Mouse (Mus musculus) colon, adult 2 months (tissue): Measurements from ENCODE around the gene Cyb5r2. TPM values are rescaled to one million over a fixed set of nuclear protein-coding genes. Genes with fewer than 3 reads are reported as not detected.

Experiments used
- polyA plus RNA-seq: library from polyadenylated mRNA; depleted of rRNA; stranded (reverse); fragments of >200 nt; gene quantifications from 2 replicates; pipeline ENCODE4 v1.2.3, GENCODE M21; 2012; rRNA removed

The Cyb5r2 gene
- not detected in 2 replicates for polyA plus RNA-seq

GRCm38 (mm10) chr7:107757308-107758151, at the start of gene Cyb5r2:
Cyb5r2 (minus strand) TSS chr7:107758032.

GRCm38 (mm10) chr7:107801108-107801507, 43.3 kb upstream of the Cyb5r2 start, which contains the start of gene Ovch2:
Ovch2 (minus strand) TSS chr7:107801208.

Other genes with a start within 250 kb of the Cyb5r2 start
- 1.9 and 2.2 TPM in 2 replicates for gene Olfml1, start 190.6 kb downstream of the Cyb5r2 start, polyA plus RNA-seq
- gene Ppfibp2, start 162.8 kb downstream of the Cyb5r2 start, polyA plus RNA-seq = 7.2 and 7.3 TPM in 2 replicates
- gene 5330417H12Rik, start 132.9 kb downstream of the Cyb5r2 start, polyA plus RNA-seq = not detected in 2 replicates
- gene Ovch2, start 43.2 kb upstream of the Cyb5r2 start, polyA plus RNA-seq = not detected in 2 replicates
- not detected in 2 replicates for gene Olfr467, start 54.2 kb upstream of the Cyb5r2 start, polyA plus RNA-seq
- gene Olfr469, start 67.5 kb upstream of the Cyb5r2 start, polyA plus RNA-seq = not detected in 2 replicates
- gene Olfr470, start 89.5 kb upstream of the Cyb5r2 start, polyA plus RNA-seq = not detected in 2 replicates
- not detected in 2 replicates for gene Olfr472, start 139.9 kb upstream of the Cyb5r2 start, polyA plus RNA-seq
- gene Olfr473, start 172.4 kb upstream of the Cyb5r2 start, polyA plus RNA-seq = not detected in 2 replicates
- not detected in 2 replicates for gene Olfr474, start 196.6 kb upstream of the Cyb5r2 start, polyA plus RNA-seq
- gene Olfr476, start 206.8 kb upstream of the Cyb5r2 start, polyA plus RNA-seq = not detected in 2 replicates
- gene Olfr477, start 228.7 kb upstream of the Cyb5r2 start, polyA plus RNA-seq = not detected in 2 replicates